Mouse (Mus musculus) frontal cortex, postnatal 10 days (tissue): ENCODE results near the gene Mpzl1.

Experiments
- DNase-seq, 2 experiments: peaks; one replicate each; pipeline ENCODE4 v3.0.0; 2022; ENCODE audit warnings: low spot score in 2 of 2, mixed read lengths in 1 of 2

The Mpzl1 gene

GRCm38 (mm10) chr1:165655482-165655881 lies 21.1 kb upstream of the Mpzl1 start:
- DNase-seq: no peak

- DNase-seq: no peak
Measured at GRCm38 (mm10) chr1:165655022-165655421, 20.7 kb upstream of the Mpzl1 start.

- no peak for DNase-seq
Measured at GRCm38 (mm10) chr1:165653126-165653885, 19.0 kb upstream of the Mpzl1 start.

GRCm38 (mm10) chr1:165652507-165652906 lies 18.2 kb upstream of the Mpzl1 start:
- no peak for DNase-seq

- DNase-seq: no peak
Measured at GRCm38 (mm10) chr1:165651158-165651557, 16.8 kb upstream of the Mpzl1 start.

- no peak for DNase-seq
Measured at GRCm38 (mm10) chr1:165645102-165645501, 10.8 kb upstream of the Mpzl1 start.

GRCm38 (mm10) chr1:165643735-165644134 lies 9.4 kb upstream of the Mpzl1 start:
- no peak for DNase-seq

- peak in 1 of 2 experiments; percentile 50 for DNase-seq
Measured at GRCm38 (mm10) chr1:165642780-165643311, 8.5 kb upstream of the Mpzl1 start.

- DNase-seq: peak; percentile 76 to 87
Measured at GRCm38 (mm10) chr1:165641786-165642771, 7.7 kb upstream of the Mpzl1 start.

GRCm38 (mm10) chr1:165641271-165641771 lies 7.0 kb upstream of the Mpzl1 start:
- DNase-seq: peak in 1 of 2 experiments; percentile 74

- no peak for DNase-seq
Measured at GRCm38 (mm10) chr1:165636289-165636688, 2.0 kb upstream of the Mpzl1 start.

- no peak for DNase-seq
Measured at GRCm38 (mm10) chr1:165635055-165635897, 938 bp upstream of the Mpzl1 start.

GRCm38 (mm10) chr1:165633345-165633744 lies 993 bp downstream of the Mpzl1 start:
- DNase-seq: no peak

- no peak for DNase-seq
Measured at GRCm38 (mm10) chr1:165631136-165631535, 3.2 kb downstream of the Mpzl1 start.

GRCm38 (mm10) chr1:165629975-165630374 lies 4.4 kb downstream of the Mpzl1 start:
- DNase-seq: no peak

- DNase-seq: no peak
Measured at GRCm38 (mm10) chr1:165628603-165629002, 5.7 kb downstream of the Mpzl1 start.

GRCm38 (mm10) chr1:165625896-165626295 lies 8.4 kb downstream of the Mpzl1 start:
- no peak for DNase-seq

GRCm38 (mm10) chr1:165625058-165625457 lies 9.3 kb downstream of the Mpzl1 start:
- DNase-seq: no peak

- no peak for DNase-seq
Measured at GRCm38 (mm10) chr1:165618201-165618624, 16.1 kb downstream of the Mpzl1 start.

- no peak for DNase-seq
Measured at GRCm38 (mm10) chr1:165617166-165617891, 17.0 kb downstream of the Mpzl1 start.
